Mouse (Mus musculus): ENCODE measurements around the gene Krt26.

Krt26 gene

GRCm38 (mm10) chr11:99337866-99338265, at the start of gene Krt26:
Gene Krt26 (minus strand): TSS chr11:99337966.
- no peak for DNase-seq

- DNase-seq: peak; percentile 95 to 96
Observed at GRCm38 (mm10) chr11:99385813-99386721, 48.3 kb upstream of the Krt26 start.

- peak; percentile 72 to 86 for DNase-seq
Observed at GRCm38 (mm10) chr11:99379568-99379967, 41.8 kb upstream of the Krt26 start.

GRCm38 (mm10) chr11:99374803-99375202, 37.0 kb upstream of the Krt26 start, which contains the start of gene Krt28:
Gene Krt28 (minus strand): TSS chr11:99374903.
- DNase-seq: no peak

- no peak for DNase-seq
Observed at GRCm38 (mm10) chr11:99369853-99370451, 32.2 kb upstream of the Krt26 start.

GRCm38 (mm10) chr11:99369229-99369628, 31.5 kb upstream of the Krt26 start:
- peak; percentile 13 to 56 for DNase-seq

- DNase-seq: peak; percentile 15 to 64
Observed at GRCm38 (mm10) chr11:99366791-99367190, 29.0 kb upstream of the Krt26 start.

GRCm38 (mm10) chr11:99364412-99364811, 26.6 kb upstream of the Krt26 start:
- peak; percentile 12 to 43 for DNase-seq

GRCm38 (mm10) chr11:99361423-99361822, 23.7 kb upstream of the Krt26 start:
- no peak for DNase-seq

GRCm38 (mm10) chr11:99351004-99351403, 13.2 kb upstream of the Krt26 start, which contains the start of gene Krt27:
Gene Krt27 (minus strand): TSS chr11:99351104.
- no peak for DNase-seq

- DNase-seq: no peak
Observed at GRCm38 (mm10) chr11:99339299-99339847, 1.6 kb upstream of the Krt26 start.

- DNase-seq: no peak
Observed at GRCm38 (mm10) chr11:99333426-99333825, 4.3 kb downstream of the Krt26 start.

- DNase-seq: peak in 1 of 2 experiments; percentile 1
Observed at GRCm38 (mm10) chr11:99329655-99330054, 8.1 kb downstream of the Krt26 start.

- DNase-seq: no peak
Observed at GRCm38 (mm10) chr11:99322851-99323250, 14.9 kb downstream of the Krt26 start, which contains the start of gene Krt25. Gene Krt25 (minus strand): TSS chr11:99322951.

GRCm38 (mm10) chr11:99321094-99321493, 16.7 kb downstream of the Krt26 start:
- no peak for DNase-seq

- no peak for DNase-seq
Observed at GRCm38 (mm10) chr11:99319127-99319526, 18.6 kb downstream of the Krt26 start.

- no peak for DNase-seq
Observed at GRCm38 (mm10) chr11:99316543-99316942, 21.2 kb downstream of the Krt26 start.

GRCm38 (mm10) chr11:99314594-99314993, 23.2 kb downstream of the Krt26 start:
- DNase-seq: no peak

- DNase-seq: peak; percentile 8 to 10
Observed at GRCm38 (mm10) chr11:99310882-99311281, 26.9 kb downstream of the Krt26 start.

GRCm38 (mm10) chr11:99307579-99307978, 30.2 kb downstream of the Krt26 start:
- DNase-seq: peak; percentile 48 to 83

- DNase-seq: peak in 1 of 2 experiments; percentile 6
Observed at GRCm38 (mm10) chr11:99295039-99295438, 42.7 kb downstream of the Krt26 start.

- DNase-seq: peak; percentile 34 to 71
Observed at GRCm38 (mm10) chr11:99292846-99293245, 44.9 kb downstream of the Krt26 start.

GRCm38 (mm10) chr11:99284833-99285312, 52.9 kb downstream of the Krt26 start, which contains the start of gene Krt24:
Gene Krt24 (minus strand): TSS chr11:99285262.
- no peak for DNase-seq

Data from kidney, postnatal 36 days (tissue).